Mouse (Mus musculus) stomach, embryonic 16.5 days (tissue): ENCODE data around the gene Eci1. TPM values are rescaled to one million over a fixed set of nuclear protein-coding genes. Genes with fewer than 3 reads are reported as not detected.
"Not testable (repeated sequence)": the region's sequence is repeated elsewhere in the genome, so short reads cannot be mapped to it uniquely, and the experiment has no call there.

Experiments
- ATAC-seq: fragments of 200-750 bp; cut with Nextera tagmentation; 2 replicates; pipeline ENCODE4 v1.8.0; 2017; ENCODE audit warnings: moderate number of reproducible peaks, moderate TSS enrichment; ENCODE audit not compliant: insufficient read depth, low FRiP score
- H3K27ac ChIP-seq: fragments of 300-500 bp; sonication (generic); 2 replicates; pipeline ENCODE4 v1.5.1; 2014; ENCODE audit warnings: low read length
- H3K27me3 ChIP-seq: fragments of 300-500 bp; sonication (generic); 2 replicates; pipeline ENCODE4 v1.6.1; 2014; ENCODE audit warnings: low read length, control low read depth, mixed read lengths; ENCODE audit not compliant: control insufficient read depth, insufficient read depth
- H3K36me3 ChIP-seq: fragments of 300-500 bp; sonication (generic); 2 replicates; pipeline ENCODE4 v1.6.1; 2014; ENCODE audit warnings: low read length; ENCODE audit not compliant: control insufficient read depth, insufficient read depth
- H3K4me1 ChIP-seq: fragments of 300-500 bp; sonication (generic); 2 replicates; pipeline ENCODE4 v1.6.1; 2014; ENCODE audit warnings: low read length, control low read depth, mixed read lengths; ENCODE audit not compliant: control insufficient read depth, insufficient read depth
- H3K4me2 ChIP-seq: fragments of 300-500 bp; sonication (generic); 2 replicates; pipeline ENCODE4 v1.6.1; 2014; ENCODE audit warnings: low read depth, low read length, mixed read lengths
- H3K4me3 ChIP-seq: fragments of 300-500 bp; sonication (generic); replicated peaks from 2 replicates; pipeline ENCODE4 v1.5.1; 2014; ENCODE audit warnings: mild to moderate bottlenecking, low read length
- H3K9ac ChIP-seq: fragments of 300-500 bp; sonication (generic); 2 replicates; pipeline ENCODE4 v1.6.1; 2014; ENCODE audit warnings: low read length
- H3K9me3 ChIP-seq: fragments of 300-500 bp; sonication (generic); replicated peaks from 2 replicates; pipeline ENCODE4 v1.6.1; 2016; ENCODE audit warnings: low read length, control low read depth; ENCODE audit not compliant: control insufficient read depth
- WGBS: fragments of 180-500 bp; shearing (Covaris S2); extraction: QIAGEN DNeasy Blood & Tissue Kit; methylation state at CpG from one replicate; pipeline ENCODE4 v1.1.7; 2014; 5-methylcytosine and 5-hydroxymethylcytosine counted together
- polyA plus RNA-seq: library from polyadenylated mRNA; unstranded; fragments of >200 nt; fragmentation: Nextera tagmentation; extraction: Ambion mirVana; gene quantifications from 2 replicates; pipeline ENCODE4 v1.2.1, GENCODE M21; 2015

The Eci1 gene
- polyA plus RNA-seq, 1 experiment from 2014 or later, result 153 TPM

DNA sequence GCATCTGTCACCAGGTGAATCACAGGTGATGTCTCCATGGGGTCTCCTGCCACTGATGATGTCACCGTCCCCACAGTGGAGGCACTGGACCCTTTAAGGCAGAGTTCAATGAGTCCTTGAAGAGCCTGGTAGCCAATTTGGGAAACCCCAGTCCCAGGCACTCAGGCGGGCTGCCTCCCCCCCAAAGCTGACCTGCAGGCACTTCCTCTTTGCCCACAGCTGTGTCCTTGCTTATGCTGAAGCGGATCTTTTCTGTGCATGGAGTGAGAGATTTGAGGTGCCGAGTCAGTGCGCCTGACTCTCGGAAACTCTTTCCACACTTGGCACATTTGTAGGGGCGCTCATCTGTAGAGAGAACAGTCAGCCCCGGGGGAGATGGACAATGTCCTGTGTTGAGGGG is 20.1 kb downstream of the Eci1 start:
- no peak overlapping the region for H3K27ac ChIP-seq
- H3K9ac ChIP-seq, result no peak overlapping the region
- H3K4me3 ChIP-seq, result no peak overlapping the region
- H3K9me3 ChIP-seq, result no peaks in the 10 kb centered on the region
- 91% methylated on average over 8 of the region's 8 CpGs for WGBS
- H3K4me1 ChIP-seq, result no peaks in the 10 kb centered on the region
- H3K4me2 ChIP-seq, result no peak overlapping the region
- no peak for ATAC-seq
- H3K36me3 ChIP-seq, result peaks cover 39% of the 10 kb centered on the region; the same call in 1 of the 2 replicates
- H3K27me3 ChIP-seq, result no peaks in the 10 kb centered on the region

- H3K4me1 ChIP-seq, result peaks cover 13% of the 10 kb centered on the region
- no peak for ATAC-seq
- no peak overlapping the region for H3K4me3 ChIP-seq
- no peak overlapping the region for H3K27ac ChIP-seq
- WGBS, result 92% methylated on average over 6 of the region's 6 CpGs
- no peaks in the 10 kb centered on the region for H3K27me3 ChIP-seq
- no peak overlapping the region for H3K4me2 ChIP-seq
- peaks cover 35% of the 10 kb centered on the region; the same call in 1 of the 2 replicates for H3K36me3 ChIP-seq
- H3K9ac ChIP-seq, result no peak overlapping the region
- no peaks in the 10 kb centered on the region for H3K9me3 ChIP-seq
Measured at GRCm38 (mm10) chr17:24449507-24449906, 23.1 kb downstream of the Eci1 start.

- no peak for ATAC-seq
- no peak overlapping the region for H3K27ac ChIP-seq
- H3K9ac ChIP-seq, result no peak overlapping the region
- peaks cover 24% of the 10 kb centered on the region; the same call in 1 of the 2 replicates for H3K36me3 ChIP-seq
- no peak overlapping the region for H3K4me2 ChIP-seq
- peaks cover 13% of the 10 kb centered on the region for H3K4me1 ChIP-seq
- no peak overlapping the region for H3K4me3 ChIP-seq
- WGBS, result 89% methylated on average over 6 of the region's 6 CpGs
- H3K27me3 ChIP-seq, result no peaks in the 10 kb centered on the region
- no peaks in the 10 kb centered on the region for H3K9me3 ChIP-seq
Measured at GRCm38 (mm10) chr17:24451220-24451619, 24.8 kb downstream of the Eci1 start.

DNA sequence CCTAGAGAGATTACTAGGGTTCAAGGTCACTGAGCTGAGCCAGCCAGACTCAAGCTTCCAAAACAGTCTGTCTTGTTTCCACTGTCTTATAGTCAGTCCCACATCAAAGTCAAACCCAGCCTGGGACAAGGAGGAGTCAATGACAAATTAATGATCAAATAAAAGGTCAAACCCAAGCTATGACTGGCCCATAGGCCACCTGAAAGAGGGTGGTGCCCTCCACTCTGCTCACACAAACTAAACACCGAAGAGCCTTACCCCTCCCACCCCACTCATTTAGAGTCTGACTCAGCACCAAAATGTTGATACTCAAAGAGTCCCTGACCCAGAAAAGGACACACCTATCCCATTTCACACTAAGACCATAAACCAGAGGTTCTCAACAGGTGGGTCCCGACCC is 26.9 kb downstream of the Eci1 start:
- Histone ChIP-seq H3K4me1 (peaks cover 13% of the 10 kb centered on the region), H3K4me2 (peak overlapping the region; percentile 84), H3K36me3 (peaks cover 11% of the 10 kb centered on the region; the same call in 1 of the 2 replicates), H3K9me3 (no peaks in the 10 kb centered on the region), H3K4me3 (no peak overlapping the region), H3K27ac (peak overlapping the region; percentile 99; the same call in 1 of the 2 replicates), H3K9ac (no peak overlapping the region), H3K27me3 (no peaks in the 10 kb centered on the region)
- ATAC-seq, result no peak
- 64% methylated on average over 2 of the region's 2 CpGs for WGBS

GRCm38 (mm10) chr17:24454218-24454755 is 27.8 kb downstream of the Eci1 start:
- no peaks in the 10 kb centered on the region for H3K27me3 ChIP-seq
- 2% methylated on average over 14 of the region's 14 CpGs for WGBS
- H3K36me3 ChIP-seq, result peaks cover 3% of the 10 kb centered on the region; the same call in 1 of the 2 replicates
- H3K4me1 ChIP-seq, result peaks cover 13% of the 10 kb centered on the region
- ATAC-seq, result no peak
- peak overlapping the region; percentile 84 for H3K4me2 ChIP-seq
- H3K27ac ChIP-seq, result peak overlapping the region; percentile 99
- peak overlapping the region; percentile 94 for H3K9ac ChIP-seq
- no peaks in the 10 kb centered on the region for H3K9me3 ChIP-seq
- peak overlapping the region; percentile 90 for H3K4me3 ChIP-seq

- Histone ChIP-seq H3K4me2 (peak overlapping the region; percentile 84), H3K4me3 (peak overlapping the region; percentile 90), H3K27me3 (no peaks in the 10 kb centered on the region), H3K9me3 (no peaks in the 10 kb centered on the region), H3K4me1 (peaks cover 13% of the 10 kb centered on the region), H3K9ac (peak overlapping the region; percentile 94), H3K27ac (peak overlapping the region; percentile 99), H3K36me3 (no peaks in the 10 kb centered on the region)
- under 1% methylated on average over 67 of the region's 67 CpGs for WGBS
- peak; percentile 93 for ATAC-seq
Measured at GRCm38 (mm10) chr17:24454756-24455522, 28.5 kb downstream of the Eci1 start.

GRCm38 (mm10) chr17:24455523-24456206 is 29.2 kb downstream of the Eci1 start:
- WGBS, result 49% methylated on average over 10 of the region's 10 CpGs
- not testable (repeated sequence) for H3K36me3 ChIP-seq

DNA sequence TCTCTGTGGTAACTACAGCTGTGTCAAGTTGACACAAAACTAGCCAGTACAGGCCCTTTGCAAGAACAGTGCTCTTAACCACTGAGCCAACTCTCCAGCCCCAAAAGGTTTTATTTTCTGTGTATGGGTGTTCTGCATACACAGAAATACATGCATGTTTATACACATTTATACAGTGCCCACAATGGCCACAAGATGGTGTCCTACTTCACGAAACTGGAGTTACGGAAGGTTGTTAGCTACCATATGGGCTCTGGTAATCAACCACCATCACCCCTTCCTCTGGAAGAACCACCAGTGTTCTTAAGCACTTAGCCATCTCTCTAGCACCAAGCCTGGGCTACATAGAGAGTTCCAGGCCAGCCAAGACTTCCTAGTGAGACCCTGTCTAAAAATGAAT is 35.1 kb downstream of the Eci1 start:
- Histone ChIP-seq H3K9ac (no peak overlapping the region), H3K4me3 (no peak overlapping the region), H3K4me2 (no peak overlapping the region), H3K36me3 (no peaks in the 10 kb centered on the region), H3K27ac (no peak overlapping the region), H3K27me3 (no peaks in the 10 kb centered on the region), H3K4me1 (no peaks in the 10 kb centered on the region), H3K9me3 (no peaks in the 10 kb centered on the region)
- 68% methylated on average over 2 of the region's 2 CpGs for WGBS
- ATAC-seq, result no peak

More at GRCm38 (mm10) chr17:24455523-24456206, 29.2 kb downstream of the Eci1 start:
- not testable (repeated sequence) for H3K27me3 ChIP-seq, H3K9me3 ChIP-seq, H3K9ac ChIP-seq
- Histone ChIP-seq H3K4me2 (peak overlapping the region; percentile 47), H3K27ac (peak overlapping the region; percentile 46), H3K4me1 (peaks cover 13% of the 10 kb centered on the region), H3K4me3 (peak overlapping the region; percentile 90)
- ATAC-seq, result peak; percentile 4; the same call in 1 of the 2 replicates

GRCm38 (mm10) chr17:24462932-24463331 is 36.5 kb downstream of the Eci1 start:
- WGBS, result 73% methylated on average over 1 of the region's 1 CpGs
- no peaks in the 10 kb centered on the region for H3K27me3 ChIP-seq
- no peaks in the 10 kb centered on the region for H3K9me3 ChIP-seq
- no peak for ATAC-seq
- no peak overlapping the region for H3K4me3 ChIP-seq
- no peak overlapping the region for H3K27ac ChIP-seq
- no peak overlapping the region for H3K4me2 ChIP-seq
- H3K4me1 ChIP-seq, result no peaks in the 10 kb centered on the region
- no peak overlapping the region for H3K9ac ChIP-seq
- H3K36me3 ChIP-seq, result no peaks in the 10 kb centered on the region
